Mouse (Mus musculus) stomach, embryonic 16.5 days (tissue): ENCODE results near the gene Mydgf. TPM values are rescaled to one million over a fixed set of nuclear protein-coding genes. Genes with fewer than 3 reads are reported as not detected.

Source experiments
- ATAC-seq: fragments of 200-750 bp; cut with Nextera tagmentation; 2 replicates; pipeline ENCODE4 v1.8.0; 2017; ENCODE audit warnings: moderate number of reproducible peaks, moderate TSS enrichment; ENCODE audit not compliant: insufficient read depth, low FRiP score
- H3K27ac ChIP-seq: fragments of 300-500 bp; sonication (generic); 2 replicates; pipeline ENCODE4 v1.5.1; 2014; ENCODE audit warnings: low read length
- H3K27me3 ChIP-seq: fragments of 300-500 bp; sonication (generic); 2 replicates; pipeline ENCODE4 v1.6.1; 2014; ENCODE audit warnings: low read length, control low read depth, mixed read lengths; ENCODE audit not compliant: control insufficient read depth, insufficient read depth
- H3K36me3 ChIP-seq: fragments of 300-500 bp; sonication (generic); 2 replicates; pipeline ENCODE4 v1.6.1; 2014; ENCODE audit warnings: low read length; ENCODE audit not compliant: control insufficient read depth, insufficient read depth
- H3K4me1 ChIP-seq: fragments of 300-500 bp; sonication (generic); 2 replicates; pipeline ENCODE4 v1.6.1; 2014; ENCODE audit warnings: low read length, control low read depth, mixed read lengths; ENCODE audit not compliant: control insufficient read depth, insufficient read depth
- H3K4me2 ChIP-seq: fragments of 300-500 bp; sonication (generic); 2 replicates; pipeline ENCODE4 v1.6.1; 2014; ENCODE audit warnings: low read depth, low read length, mixed read lengths
- H3K4me3 ChIP-seq: fragments of 300-500 bp; sonication (generic); replicated peaks from 2 replicates; pipeline ENCODE4 v1.5.1; 2014; ENCODE audit warnings: mild to moderate bottlenecking, low read length
- H3K9ac ChIP-seq: fragments of 300-500 bp; sonication (generic); 2 replicates; pipeline ENCODE4 v1.6.1; 2014; ENCODE audit warnings: low read length
- H3K9me3 ChIP-seq: fragments of 300-500 bp; sonication (generic); replicated peaks from 2 replicates; pipeline ENCODE4 v1.6.1; 2016; ENCODE audit warnings: low read length, control low read depth; ENCODE audit not compliant: control insufficient read depth
- WGBS: fragments of 180-500 bp; shearing (Covaris S2); extraction: QIAGEN DNeasy Blood & Tissue Kit; methylation state at CpG from one replicate; pipeline ENCODE4 v1.1.7; 2014; 5-methylcytosine and 5-hydroxymethylcytosine counted together
- polyA plus RNA-seq: library from polyadenylated mRNA; unstranded; fragments of >200 nt; fragmentation: Nextera tagmentation; extraction: Ambion mirVana; gene quantifications from 2 replicates; pipeline ENCODE4 v1.2.1, GENCODE M21; 2015

Gene Mydgf
- 106 and 116 TPM in 2 replicates for polyA plus RNA-seq

GRCm38 (mm10) chr17:56183658-56184103 lies at the start of gene Mydgf:
Mydgf (minus strand) TSS chr17:56183920.
- ATAC-seq = peak; percentile 92
- Histone ChIP-seq H3K36me3 (0 out of 2 replicates have a peak, but pooled peaks cover 7% of the 10 kb centered on the region), H3K27ac (peak within 1 kb of the TSS; percentile 77), H3K4me3 (peak within 1 kb of the TSS; percentile 82), H3K27me3 (no peaks in the 10 kb centered on the region), H3K9me3 (no peaks in the 10 kb centered on the region), H3K4me2 (peak within 1 kb of the TSS; percentile 93), H3K4me1 (peaks cover 23% of the 10 kb centered on the region), H3K9ac (peak within 1 kb of the TSS; percentile 85)
- 0% methylated on average over 47 of the region's 47 CpGs for WGBS

- H3K4me3 ChIP-seq = no peak overlapping the region
- 44% methylated on average over 8 of the region's 8 CpGs for WGBS
- H3K4me1 ChIP-seq = 0 out of 2 replicates have a peak, but pooled peaks cover 4% of the 10 kb centered on the region
- no peak overlapping the region for H3K4me2 ChIP-seq
- H3K9me3 ChIP-seq = no peaks in the 10 kb centered on the region
- H3K27me3 ChIP-seq = no peaks in the 10 kb centered on the region
- no peak overlapping the region for H3K9ac ChIP-seq
- ATAC-seq = no peak
- no peak overlapping the region for H3K27ac ChIP-seq
- H3K36me3 ChIP-seq = no peaks in the 10 kb centered on the region
Measured at GRCm38 (mm10) chr17:56233389-56233788, 49.7 kb upstream of the Mydgf start.

- no peak overlapping the region for H3K27ac ChIP-seq
- H3K27me3 ChIP-seq = no peaks in the 10 kb centered on the region
- ATAC-seq = no peak
- H3K9me3 ChIP-seq = no peaks in the 10 kb centered on the region
- H3K4me3 ChIP-seq = no peak overlapping the region
- no peaks in the 10 kb centered on the region for H3K36me3 ChIP-seq
- no peak overlapping the region for H3K4me2 ChIP-seq
- 61% methylated on average over 10 of the region's 10 CpGs for WGBS
- H3K4me1 ChIP-seq = 0 out of 2 replicates have a peak, but pooled peaks cover 4% of the 10 kb centered on the region
- H3K9ac ChIP-seq = no peak overlapping the region
Measured at GRCm38 (mm10) chr17:56229943-56230342, 46.2 kb upstream of the Mydgf start.

GRCm38 (mm10) chr17:56226566-56226965 lies 42.8 kb upstream of the Mydgf start:
- Histone ChIP-seq H3K4me2 (no peak overlapping the region), H3K27ac (no peak overlapping the region), H3K36me3 (no peaks in the 10 kb centered on the region), H3K4me3 (no peak overlapping the region), H3K4me1 (no peaks in the 10 kb centered on the region), H3K27me3 (no peaks in the 10 kb centered on the region), H3K9ac (no peak overlapping the region), H3K9me3 (no peaks in the 10 kb centered on the region)
- ATAC-seq = no peak
- 75% methylated on average over 3 of the region's 3 CpGs for WGBS

- 28% methylated on average over 1 of the region's 1 CpGs for WGBS
- H3K4me3 ChIP-seq = no peak overlapping the region
- H3K36me3 ChIP-seq = no peaks in the 10 kb centered on the region
- H3K27ac ChIP-seq = no peak overlapping the region
- no peaks in the 10 kb centered on the region for H3K9me3 ChIP-seq
- H3K4me2 ChIP-seq = no peak overlapping the region
- no peaks in the 10 kb centered on the region for H3K4me1 ChIP-seq
- ATAC-seq = no peak
- no peak overlapping the region for H3K9ac ChIP-seq
- no peaks in the 10 kb centered on the region for H3K27me3 ChIP-seq
Measured at GRCm38 (mm10) chr17:56224916-56225315, 41.2 kb upstream of the Mydgf start.

GRCm38 (mm10) chr17:56219805-56220204 lies 36.1 kb upstream of the Mydgf start:
- Histone ChIP-seq H3K36me3 (no peaks in the 10 kb centered on the region), H3K27ac (no peak overlapping the region; the same call in 1 of the 2 replicates), H3K27me3 (no peaks in the 10 kb centered on the region), H3K4me2 (no peak overlapping the region), H3K9ac (no peak overlapping the region), H3K4me3 (no peak overlapping the region), H3K9me3 (no peaks in the 10 kb centered on the region), H3K4me1 (peaks cover 15% of the 10 kb centered on the region)
- ATAC-seq = no peak
- 44% methylated on average over 3 of the region's 3 CpGs for WGBS

- no peak for ATAC-seq
- peak overlapping the region; percentile 79 for H3K27ac ChIP-seq
- H3K4me3 ChIP-seq = peak overlapping the region; percentile 90
- no peaks in the 10 kb centered on the region for H3K36me3 ChIP-seq
- H3K9me3 ChIP-seq = no peaks in the 10 kb centered on the region
- 33% methylated on average over 12 of the region's 12 CpGs for WGBS
- peaks cover 15% of the 10 kb centered on the region for H3K4me1 ChIP-seq
- H3K27me3 ChIP-seq = no peaks in the 10 kb centered on the region
- H3K9ac ChIP-seq = peak overlapping the region; percentile 94
- H3K4me2 ChIP-seq = peak overlapping the region; percentile 70
Measured at GRCm38 (mm10) chr17:56219251-56219650, 35.5 kb upstream of the Mydgf start.

- peak; percentile 98 for ATAC-seq
- H3K27me3 ChIP-seq = no peaks in the 10 kb centered on the region
- no peaks in the 10 kb centered on the region for H3K36me3 ChIP-seq
- H3K27ac ChIP-seq = peak within 1 kb of the TSS; percentile 79
- peak within 1 kb of the TSS; percentile 74 for H3K4me2 ChIP-seq
- no peaks in the 10 kb centered on the region for H3K9me3 ChIP-seq
- under 1% methylated on average over 64 of the region's 78 CpGs for WGBS
- H3K4me1 ChIP-seq = peaks cover 15% of the 10 kb centered on the region
- peak within 1 kb of the TSS; percentile 90 for H3K4me3 ChIP-seq
- peak within 1 kb of the TSS; percentile 94 for H3K9ac ChIP-seq
Measured at GRCm38 (mm10) chr17:56218377-56219191, 34.9 kb upstream of the Mydgf start, which contains the start of gene Dpp9. Dpp9 (minus strand) TSS chr17:56218905.

GRCm38 (mm10) chr17:56217670-56218069 lies 34.0 kb upstream of the Mydgf start:
- Histone ChIP-seq H3K4me2 (peak overlapping the region; percentile 74), H3K9me3 (no peaks in the 10 kb centered on the region), H3K36me3 (no peaks in the 10 kb centered on the region), H3K4me1 (peaks cover 17% of the 10 kb centered on the region), H3K9ac (peak overlapping the region; percentile 94), H3K27me3 (no peaks in the 10 kb centered on the region), H3K27ac (no peak overlapping the region), H3K4me3 (peak overlapping the region; percentile 90)
- ATAC-seq = no peak
- WGBS = 66% methylated on average over 13 of the region's 13 CpGs
